Mouse (Mus musculus) CH12.LX (cell line): ENCODE measurements around the gene Sh2d6.

Experiments
- CHD1 ChIP-seq: IDR thresholded peaks from 2 replicates; pipeline ENCODE4 v1.6.1; 2012; ENCODE audit warnings: low read depth, low read length, improper control_type of control experiment, inconsistent platforms
- MAX ChIP-seq: IDR thresholded peaks from 2 replicates; pipeline ENCODE4 v1.6.1; 2011; ENCODE audit warnings: low read length, improper control_type of control experiment
- POLR2AphosphoS2 ChIP-seq: IDR thresholded peaks from 2 replicates; pipeline ENCODE4 v1.6.1; 2011; ENCODE audit warnings: low read depth, low read length, improper control_type of control experiment

DNA sequence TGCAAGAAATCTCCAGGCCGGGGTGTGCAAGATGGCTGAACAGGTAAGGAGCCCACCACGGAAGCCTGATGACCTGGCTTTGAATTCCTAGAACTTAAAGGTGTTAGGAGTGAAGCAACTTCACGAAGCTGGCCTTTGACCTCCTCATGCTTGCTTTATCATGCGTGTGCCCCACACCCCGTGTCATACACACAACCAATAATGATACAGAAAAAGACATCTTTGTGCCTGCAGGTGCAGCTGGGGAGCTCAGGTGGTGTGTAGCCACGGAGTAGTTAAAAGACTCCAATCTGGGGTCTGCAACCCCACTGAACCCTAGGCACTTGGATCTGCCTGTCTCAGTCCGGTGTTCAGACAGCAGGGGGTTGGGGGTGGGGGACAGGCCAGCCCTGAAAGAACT, 44.0 kb upstream of the Sh2d6 start:
- TF ChIP-seq CHD1 (no peak), MAX (no peak), POLR2AphosphoS2 (no peak)
